Mouse (Mus musculus): ENCODE data around the gene Celf2. TPM values are rescaled to one million over a fixed set of nuclear protein-coding genes. Genes with fewer than 3 reads are reported as not detected.
"Not testable (repeated sequence)": the region's sequence is repeated elsewhere in the genome, so short reads cannot be mapped to it uniquely, and the experiment has no call there.

Celf2 gene
- 100 to 1,000 TPM; 375 to 530 TPM for total RNA-seq (2021)

DNA sequence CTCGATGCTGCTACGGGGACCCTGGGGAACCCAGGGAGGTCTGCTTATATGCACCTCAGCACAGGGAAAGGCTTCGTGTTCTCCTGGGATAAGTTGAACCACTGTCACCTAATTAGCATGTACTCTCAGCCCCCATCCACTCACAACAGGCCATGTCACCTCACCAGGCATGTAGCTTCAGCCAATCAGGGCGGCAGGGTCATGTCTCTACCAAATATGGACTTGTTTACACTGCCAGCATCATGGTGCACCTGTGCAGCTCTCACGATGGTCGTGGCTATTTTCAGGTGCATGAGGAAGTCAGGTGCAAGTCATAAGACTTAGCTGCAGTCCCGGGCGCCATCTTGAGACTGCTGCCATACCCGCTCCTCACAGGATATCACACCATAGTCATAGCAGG lies at the start of gene Celf2:
Gene Celf2, minus strand, starts transcription at position 101 of the 400 bp plus-strand sequence.
- intact Hi-C loops (cut with DNase I); DNase-seq (ENCODE audit: low spot score in 2 of 2): not testable (repeated sequence)

DNA sequence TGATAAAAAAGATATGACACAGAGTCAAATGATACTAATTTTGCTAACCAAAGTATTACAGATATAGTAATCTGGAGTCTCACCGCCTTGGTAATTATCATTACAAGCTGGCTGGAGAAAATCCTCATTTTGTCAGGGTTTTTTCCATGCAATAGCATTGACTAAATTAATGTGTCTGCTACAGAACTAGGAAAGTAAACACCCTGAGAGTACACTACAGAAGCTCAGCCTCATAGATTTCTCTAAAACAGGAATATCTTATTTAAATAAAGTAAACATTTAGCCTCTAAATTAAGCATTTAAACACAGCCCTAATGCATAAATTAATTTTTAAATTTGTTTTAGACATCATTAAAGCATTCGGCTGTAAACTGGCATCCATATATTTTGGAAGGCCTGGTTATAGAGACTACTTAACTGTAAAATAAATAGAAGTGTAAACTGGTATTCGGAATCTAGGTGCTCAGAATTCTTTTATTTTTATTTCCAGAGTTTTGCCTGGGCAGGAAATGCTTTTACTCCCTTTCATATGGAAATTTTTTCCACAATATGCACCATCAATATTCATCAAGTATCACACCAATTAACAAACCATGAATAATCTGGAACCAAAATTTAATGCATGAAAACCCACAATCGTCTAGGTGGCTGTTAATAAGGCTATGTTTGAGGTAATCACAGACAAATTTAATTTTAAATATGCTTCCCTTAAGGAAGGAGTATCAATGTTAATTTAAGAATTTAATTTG lies 46.0 kb upstream of the Celf2 start:
- DNase-seq (ENCODE audit: low spot score in 2 of 2), result no peak
- intact Hi-C loops (cut with DNase I), result no loop called here

DNA sequence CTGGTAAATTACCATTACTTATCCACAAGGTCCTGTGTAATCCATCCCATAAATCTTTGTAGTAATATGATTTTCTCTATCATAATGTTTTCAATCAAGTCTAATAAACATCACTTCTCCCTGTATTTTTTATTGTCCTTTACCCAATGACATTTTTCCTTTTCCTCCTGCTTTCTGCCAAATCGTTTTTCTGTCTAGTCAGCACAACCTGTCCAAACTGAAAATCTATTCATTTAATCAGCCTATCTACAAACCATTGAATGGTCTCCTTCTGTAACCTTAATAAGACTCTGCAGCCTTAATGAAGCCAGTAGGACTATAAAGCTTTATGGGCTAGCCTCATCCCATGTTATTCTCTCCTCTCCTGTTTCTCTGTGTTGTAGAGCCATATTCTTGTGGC lies 45.2 kb upstream of the Celf2 start:
- DNase-seq (ENCODE audit: low spot score in 2 of 2), result no peak
- intact Hi-C loops (cut with DNase I), result no loop called here

- no peak for DNase-seq (ENCODE audit: low spot score in 2 of 2)
- intact Hi-C loops (cut with DNase I), result no loop called here
Measured at GRCm38 (mm10) chr2:7552887-7553286, 43.5 kb upstream of the Celf2 start.

- intact Hi-C loops (cut with DNase I), result no loop called here
Measured at GRCm38 (mm10) chr2:7548886-7549285, 39.5 kb upstream of the Celf2 start.

DNA sequence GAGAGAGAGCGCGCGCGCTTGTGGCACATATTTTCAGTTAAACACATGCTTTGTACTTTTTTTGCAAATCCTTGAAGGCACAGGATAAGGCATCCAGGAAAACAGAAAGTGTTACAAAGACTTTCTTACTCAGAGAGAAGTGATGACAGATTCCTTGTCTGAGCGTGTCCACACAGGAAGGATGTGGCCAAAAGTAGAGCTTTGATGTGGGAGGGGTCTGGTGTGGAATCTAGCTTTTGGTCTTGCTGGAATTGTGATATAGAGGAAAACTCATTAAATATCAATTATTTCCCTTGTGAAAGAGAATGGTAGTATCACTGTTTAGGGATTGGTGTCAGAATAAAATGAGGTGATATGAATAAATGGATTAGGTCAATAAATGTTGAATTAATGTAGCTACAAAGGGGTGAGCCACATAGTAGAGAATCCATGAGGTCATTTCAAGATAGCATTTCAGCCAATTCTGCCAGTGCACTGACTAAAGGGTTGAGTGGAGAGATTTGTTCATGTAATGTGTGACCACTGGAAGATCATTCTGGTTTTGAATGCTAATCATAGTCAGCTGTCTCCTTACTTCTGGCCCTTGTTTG lies 25.3 kb upstream of the Celf2 start:
- intact Hi-C loops (cut with DNase I), result loop anchor here (5.0 to 10.0 kb wide), 2 partner anchors 203 to 480 kb away; no protein-coding TSS in a partner anchor
- DNase-seq (ENCODE audit: low spot score in 2 of 2), result no peak

More at GRCm38 (mm10) chr2:7548886-7549285, 39.5 kb upstream of the Celf2 start:
- DNase-seq (ENCODE audit: low spot score in 2 of 2), result no peak

DNA sequence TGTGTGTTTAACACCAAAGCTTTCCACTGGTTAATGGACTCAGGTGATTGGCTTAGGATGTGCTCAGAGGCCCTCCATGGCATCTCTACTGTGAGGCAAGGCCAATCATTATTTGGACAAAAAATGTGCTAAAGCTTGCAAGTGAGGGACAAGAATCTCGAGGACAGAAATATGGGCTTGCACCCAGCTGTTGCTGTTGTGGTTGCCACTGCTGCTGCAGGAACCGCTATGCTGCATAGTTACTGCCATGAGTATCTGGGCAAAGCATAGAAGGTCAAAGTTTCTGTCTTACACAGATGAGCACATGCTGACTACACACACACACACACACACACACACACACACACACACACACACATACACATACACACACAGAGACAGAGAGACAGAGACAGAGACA lies 24.8 kb upstream of the Celf2 start:
- DNase-seq (ENCODE audit: low spot score in 2 of 2), result no peak
- intact Hi-C loops (cut with DNase I), result loop anchor here (5.0 to 10.0 kb wide), 2 partner anchors 203 to 481 kb away; no protein-coding TSS in a partner anchor

DNA sequence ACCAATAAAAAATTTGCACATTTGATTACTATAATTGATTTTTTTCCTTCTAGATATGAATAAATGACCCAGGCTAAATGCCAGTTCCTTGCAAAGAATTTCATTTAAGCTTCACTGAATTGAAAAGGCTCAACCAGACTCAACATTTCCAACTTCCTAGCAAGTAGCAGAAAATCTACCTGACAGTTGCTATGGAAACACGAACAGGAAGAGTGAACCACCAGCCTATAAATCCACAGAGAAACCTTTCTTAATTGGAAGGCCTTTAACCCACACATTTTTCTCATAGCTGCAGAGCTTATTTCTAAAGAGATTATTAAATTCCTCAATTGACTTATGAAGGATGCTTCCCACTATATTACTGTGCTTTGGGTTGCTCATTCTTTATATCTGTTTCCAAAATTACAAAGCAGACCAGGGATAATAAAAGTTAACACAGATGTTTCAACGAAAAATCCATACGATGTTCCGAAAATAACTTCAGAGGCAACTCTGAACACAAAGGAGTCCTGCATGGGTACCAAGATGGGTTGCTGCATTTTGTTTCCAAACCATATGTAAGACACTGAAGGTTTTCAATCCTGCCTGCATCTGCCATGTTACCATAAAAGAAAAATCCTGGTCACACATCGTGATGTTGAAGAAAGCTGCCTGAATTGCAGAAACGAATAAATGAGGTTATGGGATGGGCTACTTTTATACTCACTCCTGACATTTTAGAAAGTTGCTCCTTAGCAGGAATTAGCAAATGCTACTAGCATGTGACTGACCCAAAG lies 22.0 kb upstream of the Celf2 start:
- DNase-seq (ENCODE audit: low spot score in 2 of 2), result no peak
- intact Hi-C loops (cut with DNase I), result loop anchor here (5.0 to 10.0 kb wide), 2 partner anchors 206 to 483 kb away; no protein-coding TSS in a partner anchor

DNA sequence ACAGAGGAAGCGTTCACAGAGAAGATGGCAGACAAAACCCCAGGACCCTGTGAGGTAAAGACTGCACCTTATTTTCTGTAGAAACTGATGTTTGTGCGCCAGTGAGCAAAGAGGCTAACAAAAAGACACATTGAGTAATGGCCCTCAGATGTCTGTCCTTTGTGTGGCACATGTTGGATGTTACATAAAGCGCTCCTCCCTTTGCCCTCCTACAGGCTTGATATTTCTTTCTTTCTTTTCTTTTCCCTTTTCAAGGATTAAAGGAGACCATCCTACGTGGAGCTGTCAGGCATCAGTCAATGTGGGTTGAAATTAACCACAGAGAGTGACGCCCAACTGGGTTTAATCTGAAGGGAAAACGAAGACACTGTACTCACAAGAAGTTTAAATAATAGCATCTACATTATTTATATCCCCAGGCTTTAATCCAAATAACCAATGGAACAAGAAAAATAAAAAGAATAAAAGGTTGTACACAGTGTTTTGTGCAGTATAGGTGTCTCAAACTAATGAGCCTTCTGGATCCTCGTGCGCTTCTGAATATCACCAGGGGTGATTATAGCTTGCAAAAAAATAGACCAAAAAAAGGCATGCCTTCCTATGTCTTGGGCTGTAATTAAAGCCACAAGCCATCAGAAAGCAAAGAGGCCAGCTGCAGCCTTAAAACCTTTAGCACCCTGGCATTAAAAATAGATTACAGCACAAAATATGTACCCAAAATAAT lies 21.3 kb upstream of the Celf2 start:
- intact Hi-C loops (cut with DNase I), result loop anchor here (1.0 to 10.0 kb wide), 3 partner anchors 134 to 484 kb away; no protein-coding TSS in a partner anchor
- DNase-seq (ENCODE audit: low spot score in 2 of 2), result peak in 1 of 2 experiments; percentile 22

DNA sequence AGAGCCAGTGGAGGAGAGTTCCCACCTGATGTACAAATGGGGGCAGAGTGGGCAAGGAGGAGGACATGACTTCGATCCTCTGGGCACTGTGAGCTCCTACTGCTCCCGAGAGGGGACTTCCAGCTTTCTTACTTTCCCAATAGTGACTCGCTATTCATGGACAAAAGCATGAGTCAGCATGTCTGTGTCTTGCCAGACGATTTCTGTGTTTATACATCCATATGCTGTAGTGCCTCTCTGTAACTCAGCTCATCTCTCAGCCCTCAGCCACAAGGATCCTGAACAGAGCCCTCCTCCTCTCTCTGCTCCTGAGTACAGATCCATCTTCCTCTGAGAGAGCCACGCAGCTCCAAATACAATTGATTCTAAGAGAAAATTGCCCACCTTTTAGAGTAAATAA lies 20.3 kb upstream of the Celf2 start:
- intact Hi-C loops (cut with DNase I), result loop anchor here (1.0 to 10.0 kb wide), 3 partner anchors 133 to 485 kb away; no protein-coding TSS in a partner anchor

GRCm38 (mm10) chr2:7526696-7527095 lies 17.3 kb upstream of the Celf2 start:
- DNase-seq (ENCODE audit: low spot score in 2 of 2), result peak in 1 of 2 experiments; percentile 6
- intact Hi-C loops (cut with DNase I), result no loop called here

More for the DNA sequence above, 20.3 kb upstream of the Celf2 start:
- peak; percentile 58 to 60 for DNase-seq (ENCODE audit: low spot score in 2 of 2)

DNA sequence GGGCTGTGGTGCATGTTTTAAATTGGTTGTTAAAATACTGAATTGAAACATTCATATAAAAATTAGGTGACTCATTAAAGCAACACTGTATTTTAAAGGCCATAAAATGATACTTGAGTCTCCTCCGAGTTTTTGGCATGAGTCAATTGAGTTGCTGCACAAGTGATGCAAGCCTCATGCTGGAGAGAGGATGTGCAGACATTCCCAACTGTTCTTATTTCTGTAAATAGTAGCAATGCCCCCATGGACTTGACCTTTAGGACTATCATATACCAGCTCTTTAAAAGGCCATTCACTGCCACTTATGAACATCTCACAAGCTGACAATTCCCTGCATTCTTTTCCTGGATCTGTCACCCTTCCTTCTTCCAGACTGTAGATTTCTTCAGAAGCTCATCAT lies 10.1 kb upstream of the Celf2 start:
- no peak for DNase-seq (ENCODE audit: low spot score in 2 of 2)

GRCm38 (mm10) chr2:7493420-7493819 lies 15.9 kb downstream of the Celf2 start:
- DNase-seq (ENCODE audit: low spot score in 2 of 2), result no peak
- intact Hi-C loops (cut with DNase I), result no loop called here

More for the DNA sequence above, 10.1 kb upstream of the Celf2 start:
- intact Hi-C loops (cut with DNase I), result no loop called here

- intact Hi-C loops (cut with DNase I), result no loop called here
- DNase-seq (ENCODE audit: low spot score in 2 of 2), result no peak
Measured at GRCm38 (mm10) chr2:7484974-7485373, 24.4 kb downstream of the Celf2 start.

GRCm38 (mm10) chr2:7482062-7482461 lies 27.3 kb downstream of the Celf2 start:
- intact Hi-C loops (cut with DNase I), result no loop called here
- no peak for DNase-seq (ENCODE audit: low spot score in 2 of 2)

GRCm38 (mm10) chr2:7460329-7461056 lies 48.9 kb downstream of the Celf2 start:
- no peak for DNase-seq (ENCODE audit: low spot score in 2 of 2)
- intact Hi-C loops (cut with DNase I), result no loop called here

- DNase-seq (ENCODE audit: low spot score in 2 of 2), result peak; percentile 57 to 60
- intact Hi-C loops (cut with DNase I), result no loop called here
Measured at GRCm38 (mm10) chr2:7438721-7439282, 70.6 kb downstream of the Celf2 start.

DNA sequence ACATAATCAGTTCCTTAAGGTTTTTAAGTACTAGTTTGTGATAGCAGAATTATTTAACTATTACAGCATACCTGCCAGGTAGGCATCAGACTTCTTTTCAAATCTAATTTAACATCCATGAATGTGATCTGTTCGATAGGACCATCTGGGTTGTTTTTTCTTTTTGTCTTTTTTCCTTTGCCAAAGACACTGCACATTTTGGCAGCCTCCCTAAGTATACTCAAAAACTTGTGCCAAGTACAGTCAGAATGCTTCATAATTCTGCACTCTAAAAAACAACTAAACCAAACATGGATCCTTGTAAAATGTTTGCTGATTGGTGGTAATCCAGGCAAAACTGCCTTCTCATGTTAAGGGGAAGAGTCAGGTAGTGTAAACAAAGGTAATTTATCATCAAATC lies 82.9 kb downstream of the Celf2 start:
- no peak for DNase-seq (ENCODE audit: low spot score in 2 of 2)
- intact Hi-C loops (cut with DNase I), result no loop called here
